Mouse (Mus musculus) hindbrain, embryonic 15.5 days (tissue): Measurements from ENCODE around the gene Hal. TPM values are rescaled to one million over a fixed set of nuclear protein-coding genes. Genes with fewer than 3 reads are reported as not detected.

ENCODE experiments used
- ATAC-seq: fragments of 200-750 bp; cut with Nextera tagmentation; 2 replicates; pipeline ENCODE4 v1.8.0; 2017; ENCODE audit warnings: low read depth, moderate number of reproducible peaks, moderate TSS enrichment; ENCODE audit not compliant: low FRiP score
- H3K27ac ChIP-seq: fragments of 300-500 bp; sonication (generic); replicated peaks from 2 replicates; pipeline ENCODE4 v1.5.1; 2015; ENCODE audit warnings: mild to moderate bottlenecking, inconsistent platforms
- H3K27me3 ChIP-seq: fragments of 300-500 bp; sonication (generic); 2 replicates; pipeline ENCODE4 v1.6.1; 2015; ENCODE audit warnings: control low read depth, inconsistent platforms
- H3K36me3 ChIP-seq: fragments of 300-500 bp; sonication (generic); 2 replicates; pipeline ENCODE4 v1.6.1; 2015; ENCODE audit warnings: control low read depth, inconsistent platforms
- H3K4me1 ChIP-seq: fragments of 300-500 bp; sonication (generic); replicated peaks from 2 replicates; pipeline ENCODE4 v1.6.1; 2015; ENCODE audit warnings: control low read depth, inconsistent platforms
- H3K4me2 ChIP-seq: fragments of 300-500 bp; sonication (generic); 2 replicates; pipeline ENCODE4 v1.6.1; 2015; ENCODE audit warnings: moderate library complexity, mild to moderate bottlenecking, inconsistent platforms
- H3K4me3 ChIP-seq: fragments of 300-500 bp; sonication (generic); 2 replicates; pipeline ENCODE4 v1.5.1; 2015; ENCODE audit warnings: mild to moderate bottlenecking, inconsistent platforms
- H3K9ac ChIP-seq: fragments of 300-500 bp; sonication (generic); 2 replicates; pipeline ENCODE4 v1.6.1; 2015; ENCODE audit warnings: inconsistent platforms
- H3K9me3 ChIP-seq: fragments of 300-500 bp; sonication (generic); 2 replicates; pipeline ENCODE4 v1.6.1; 2016; ENCODE audit warnings: control low read depth, inconsistent platforms
- WGBS: fragments of 180-500 bp; shearing (Covaris S2); methylation state at CpG from one replicate; pipeline ENCODE4 v1.1.7; 2015; 5-methylcytosine and 5-hydroxymethylcytosine counted together
- polyA plus RNA-seq: library from polyadenylated mRNA; unstranded; fragments of >200 nt; fragmentation: Nextera tagmentation; extraction: Ambion mirVana; gene quantifications from 2 replicates; pipeline ENCODE4 v1.2.1, GENCODE M21; 2015

Hal gene
- polyA plus RNA-seq, 1 experiment from 2014 or later: 0.14 TPM

DNA sequence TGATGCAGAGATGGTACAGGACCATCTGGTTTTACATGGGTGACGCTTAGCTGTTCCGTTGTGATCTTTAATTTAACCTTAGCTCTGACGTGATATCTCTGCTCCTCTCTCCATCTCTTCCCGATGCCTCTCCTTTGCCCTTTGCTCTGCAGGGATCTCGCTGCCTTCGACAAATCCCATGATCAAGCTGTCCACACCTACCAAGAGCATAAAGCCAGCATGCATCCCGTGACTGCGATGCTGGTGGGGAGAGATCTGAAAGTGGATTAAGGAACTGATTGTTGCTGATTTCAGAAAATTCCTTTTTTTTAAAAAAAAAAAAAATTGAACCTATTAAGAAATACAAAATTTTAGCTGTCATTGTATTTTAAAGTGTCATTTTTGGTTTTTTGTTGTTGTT is 4.1 kb upstream of the Hal start:
- Histone ChIP-seq H3K36me3 (peaks cover 25% of the 10 kb centered on the region), H3K9me3 (no peaks in the 10 kb centered on the region), H3K27ac (no peak overlapping the region), H3K9ac (no peak overlapping the region), H3K4me2 (no peak overlapping the region), H3K27me3 (no peaks in the 10 kb centered on the region), H3K4me3 (no peak overlapping the region), H3K4me1 (no peaks in the 10 kb centered on the region)
- WGBS: 87% methylated on average over 8 of the region's 8 CpGs
- ATAC-seq: no peak

DNA sequence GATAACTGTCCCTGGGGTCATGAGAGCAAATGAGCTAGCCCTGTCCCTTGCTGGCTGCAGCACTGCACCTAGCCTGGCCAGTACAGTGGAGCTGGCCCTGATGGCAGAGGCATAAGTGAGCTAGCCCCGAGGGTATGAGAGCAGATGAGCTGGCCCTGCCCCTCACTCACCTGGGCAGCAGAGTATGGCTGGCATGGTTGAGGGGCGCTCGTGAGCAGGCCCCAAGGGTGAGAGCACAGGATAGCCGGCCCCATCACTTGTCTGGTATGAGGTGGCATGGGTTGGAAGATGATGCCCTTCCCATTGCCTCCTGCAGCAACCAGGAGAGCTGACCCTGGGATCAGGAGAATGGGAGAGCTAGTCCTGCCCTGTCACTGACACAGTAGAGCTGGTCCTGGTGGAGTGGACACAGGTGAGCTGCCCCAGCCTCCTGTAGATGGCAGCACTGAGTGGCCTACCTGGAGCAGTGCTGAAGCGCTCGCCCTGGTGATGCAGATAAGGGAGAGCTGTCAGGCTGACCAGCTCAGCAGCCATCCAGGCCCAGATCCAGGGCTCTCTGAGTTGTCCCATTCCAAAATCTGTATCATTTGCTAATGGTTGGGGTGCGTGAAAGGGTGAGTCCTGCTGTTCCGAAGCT is 3.4 kb upstream of the Hal start:
- WGBS: 83% methylated on average over 8 of the region's 8 CpGs
- Histone ChIP-seq H3K27ac (no peak overlapping the region), H3K4me2 (no peak overlapping the region), H3K9me3 (no peaks in the 10 kb centered on the region), H3K36me3 (peaks cover 21% of the 10 kb centered on the region), H3K27me3 (no peaks in the 10 kb centered on the region), H3K9ac (no peak overlapping the region), H3K4me1 (no peaks in the 10 kb centered on the region), H3K4me3 (no peak overlapping the region)
- ATAC-seq: no peak; the same call in 1 of the 2 replicates

DNA sequence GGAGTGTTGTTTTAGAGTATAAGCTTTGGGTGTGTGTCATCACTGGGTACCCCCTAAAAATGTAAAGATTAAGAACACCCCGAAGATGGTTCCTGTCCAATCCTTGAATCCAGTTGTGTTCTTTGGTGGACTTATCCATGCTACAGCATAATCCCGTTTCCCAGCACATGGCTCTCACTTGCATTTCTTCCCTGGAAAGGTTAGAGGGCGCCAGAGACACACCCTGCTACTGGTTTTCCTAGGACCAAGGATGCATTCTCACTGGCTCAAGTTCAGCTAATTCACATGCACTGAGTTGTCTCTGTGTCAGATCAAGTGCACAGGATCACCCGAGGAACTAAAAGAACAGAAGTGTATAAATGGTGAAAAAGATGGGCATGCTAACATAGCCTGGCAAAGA is 1.9 kb upstream of the Hal start:
- 25% methylated on average over 4 of the region's 4 CpGs for WGBS
- no peaks in the 10 kb centered on the region for H3K9me3 ChIP-seq
- H3K4me1 ChIP-seq: no peaks in the 10 kb centered on the region
- no peak overlapping the region for H3K4me2 ChIP-seq
- H3K27ac ChIP-seq: no peak overlapping the region
- H3K36me3 ChIP-seq: peaks cover 10% of the 10 kb centered on the region; the same call in 1 of the 2 replicates
- no peak overlapping the region for H3K4me3 ChIP-seq
- H3K27me3 ChIP-seq: no peaks in the 10 kb centered on the region
- ATAC-seq: peak; percentile 54; the same call in 1 of the 2 replicates
- no peak overlapping the region for H3K9ac ChIP-seq

DNA sequence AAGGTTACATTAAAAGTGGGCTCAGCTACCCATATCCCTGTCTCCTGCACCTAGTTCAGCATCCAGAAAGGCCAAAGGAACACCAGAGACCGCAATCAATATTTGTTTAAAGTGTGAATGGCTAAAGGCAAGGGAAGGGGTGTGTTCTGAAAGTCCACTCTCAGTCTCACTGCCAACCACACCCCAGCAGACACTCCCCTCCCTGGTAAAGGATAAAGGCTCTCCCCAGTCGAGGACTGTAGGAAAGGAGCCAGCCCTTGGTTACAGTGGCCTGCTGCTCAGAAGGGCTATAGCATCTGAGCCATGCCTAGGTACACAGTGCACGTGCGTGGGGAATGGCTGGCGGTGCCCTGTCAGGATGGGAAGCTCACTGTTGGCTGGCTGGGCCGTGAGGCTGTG is 259 bp downstream of the Hal start:
- no peaks in the 10 kb centered on the region for H3K4me1 ChIP-seq
- H3K4me2 ChIP-seq: no peak overlapping the region
- no peaks in the 10 kb centered on the region for H3K27me3 ChIP-seq
- H3K36me3 ChIP-seq: peaks cover under 1% of the 10 kb centered on the region; the same call in 1 of the 2 replicates
- H3K4me3 ChIP-seq: no peak overlapping the region
- no peaks in the 10 kb centered on the region for H3K9me3 ChIP-seq
- peak; percentile 38; the same call in 1 of the 2 replicates for ATAC-seq
- no peak overlapping the region for H3K27ac ChIP-seq
- no peak overlapping the region for H3K9ac ChIP-seq
- WGBS: 68% methylated on average over 6 of the region's 6 CpGs

DNA sequence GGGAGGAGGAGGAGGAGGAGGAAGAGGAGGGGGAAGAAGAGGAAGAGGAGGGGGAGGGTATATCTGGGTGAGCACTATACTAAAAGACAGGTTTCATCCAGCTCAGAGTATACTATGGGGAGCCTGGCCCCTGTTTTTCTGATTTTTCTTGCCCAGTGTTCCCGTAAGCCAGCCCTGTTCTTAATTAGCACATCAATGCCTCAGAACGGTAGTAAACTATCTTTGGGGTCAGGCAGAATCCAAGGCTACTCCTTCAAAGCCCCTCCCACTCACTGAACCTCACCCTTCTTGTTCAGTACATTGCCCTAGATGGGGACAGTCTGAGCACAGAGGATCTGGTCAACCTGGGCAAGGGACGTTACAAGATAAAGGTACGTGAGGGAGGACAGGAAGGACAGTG is 1.9 kb downstream of the Hal start:
- H3K9me3 ChIP-seq: no peaks in the 10 kb centered on the region
- no peak overlapping the region for H3K4me2 ChIP-seq
- H3K4me3 ChIP-seq: no peak overlapping the region
- no peak overlapping the region for H3K9ac ChIP-seq
- 46% methylated on average over 4 of the region's 4 CpGs for WGBS
- no peaks in the 10 kb centered on the region for H3K4me1 ChIP-seq
- H3K27me3 ChIP-seq: no peaks in the 10 kb centered on the region
- ATAC-seq: no peak
- no peak overlapping the region for H3K27ac ChIP-seq
- H3K36me3 ChIP-seq: no peaks in the 10 kb centered on the region

DNA sequence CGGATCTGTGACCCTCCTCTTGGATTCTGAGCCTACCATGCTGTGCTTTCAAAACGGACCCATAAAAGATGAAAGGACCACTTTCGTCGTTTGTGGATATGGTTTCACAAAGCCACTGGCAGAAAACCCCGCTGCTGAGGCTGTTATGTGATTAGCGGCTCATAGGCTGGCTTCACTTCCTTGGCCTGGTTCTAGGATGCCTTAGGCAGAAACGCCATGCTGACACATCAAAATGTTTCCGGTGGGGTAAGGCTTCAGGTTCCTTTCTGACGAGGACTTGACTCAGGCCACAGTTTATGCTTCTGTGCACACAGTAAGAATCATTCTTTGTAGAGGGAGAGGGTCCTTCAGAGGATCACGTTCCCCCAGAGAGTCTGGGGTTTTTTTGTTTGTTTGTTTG is 12.3 kb downstream of the Hal start:
- Histone ChIP-seq H3K27me3 (no peaks in the 10 kb centered on the region), H3K4me3 (no peak overlapping the region), H3K4me2 (no peak overlapping the region), H3K9me3 (no peaks in the 10 kb centered on the region), H3K4me1 (no peaks in the 10 kb centered on the region), H3K36me3 (no peaks in the 10 kb centered on the region), H3K27ac (no peak overlapping the region), H3K9ac (no peak overlapping the region)
- ATAC-seq: no peak
- WGBS: 51% methylated on average over 10 of the region's 10 CpGs

DNA sequence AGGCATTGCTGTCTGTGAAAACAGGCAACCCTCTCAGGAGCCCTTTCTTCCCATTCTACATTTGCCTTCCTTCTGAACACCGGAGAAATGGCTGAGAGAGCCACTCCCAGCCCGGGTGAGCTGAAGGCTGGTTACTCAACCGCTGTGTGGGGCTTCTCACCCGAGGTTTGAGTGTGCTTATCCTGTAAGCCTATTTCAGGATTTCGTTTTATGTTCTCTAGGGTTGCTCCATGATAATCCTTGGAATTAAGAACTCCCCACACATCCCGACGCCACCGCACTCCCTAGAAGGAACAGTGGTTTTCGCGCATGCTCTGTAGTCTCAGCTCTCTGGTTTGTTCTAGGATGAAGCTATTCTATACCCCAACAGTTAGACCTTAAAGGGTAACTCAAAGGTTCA is 12.8 kb downstream of the Hal start:
- H3K27me3 ChIP-seq: no peaks in the 10 kb centered on the region
- no peaks in the 10 kb centered on the region for H3K4me1 ChIP-seq
- H3K4me2 ChIP-seq: no peak overlapping the region
- 82% methylated on average over 10 of the region's 10 CpGs for WGBS
- no peak overlapping the region for H3K4me3 ChIP-seq
- ATAC-seq: no peak
- no peaks in the 10 kb centered on the region for H3K9me3 ChIP-seq
- H3K9ac ChIP-seq: no peak overlapping the region
- no peaks in the 10 kb centered on the region for H3K36me3 ChIP-seq
- no peak overlapping the region for H3K27ac ChIP-seq

DNA sequence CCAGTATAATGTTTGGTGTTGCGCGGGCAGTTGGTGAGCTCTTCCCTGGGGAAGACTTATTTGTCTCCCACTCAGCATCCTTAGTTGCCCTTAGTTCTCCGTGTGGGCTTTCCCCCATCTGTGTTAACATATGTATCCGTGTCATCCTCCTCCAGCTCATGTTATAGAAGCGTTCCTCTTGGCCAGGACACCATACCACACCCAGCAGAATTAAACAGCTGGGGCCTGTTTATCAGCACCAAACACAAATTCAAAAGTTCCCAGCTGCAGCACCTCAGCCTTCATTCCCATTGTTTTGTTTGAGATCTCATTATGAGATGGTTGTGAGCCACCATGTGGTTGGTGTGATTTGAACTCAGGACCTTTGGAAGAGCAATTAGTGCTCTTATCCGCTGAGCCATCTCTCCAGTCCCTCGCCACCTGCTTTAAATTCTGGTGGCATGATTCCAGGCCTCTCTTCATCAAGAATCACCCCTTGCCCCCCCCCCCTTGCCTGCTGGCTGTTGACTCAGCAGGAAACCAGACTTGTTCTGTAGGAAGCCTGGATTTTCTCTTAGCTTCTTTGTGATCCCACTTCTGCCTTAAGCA is 19.9 kb downstream of the Hal start:
- WGBS: 66% methylated on average over 7 of the region's 7 CpGs

DNA sequence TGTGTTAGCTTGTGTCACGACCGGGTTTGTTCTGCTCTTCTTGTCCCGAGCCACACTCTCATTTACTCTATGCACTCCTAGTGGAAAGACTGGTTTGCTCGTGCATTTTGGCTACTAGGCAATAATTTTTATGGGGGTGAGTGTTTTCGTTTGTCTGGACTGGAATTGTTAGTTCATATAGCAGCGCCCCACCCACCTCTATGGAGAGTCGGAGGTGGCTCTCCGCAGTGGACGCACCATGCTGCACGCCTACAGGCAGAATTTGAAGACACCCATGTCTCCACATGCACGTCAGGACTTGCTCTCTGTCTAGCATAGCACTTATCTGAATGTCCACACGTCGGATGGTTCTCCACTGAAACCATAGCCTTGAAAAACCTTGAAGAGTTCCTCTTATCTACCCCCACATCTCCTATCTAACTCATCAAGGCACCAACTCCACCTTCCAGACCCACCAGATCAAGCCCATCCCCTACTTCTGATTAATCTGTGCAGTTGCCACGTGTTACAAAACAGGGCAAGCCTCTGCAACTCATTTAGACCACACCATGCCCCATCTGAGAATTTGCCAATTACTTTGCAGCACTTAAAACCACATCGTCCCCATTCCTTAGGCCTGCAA is 21.1 kb downstream of the Hal start:
- H3K9me3 ChIP-seq: no peaks in the 10 kb centered on the region
- no peaks in the 10 kb centered on the region for H3K4me1 ChIP-seq
- H3K27me3 ChIP-seq: no peaks in the 10 kb centered on the region
- H3K4me2 ChIP-seq: no peak overlapping the region
- no peak overlapping the region for H3K27ac ChIP-seq
- no peak overlapping the region for H3K4me3 ChIP-seq
- H3K36me3 ChIP-seq: no peaks in the 10 kb centered on the region
- 93% methylated on average over 15 of the region's 15 CpGs for WGBS
- no peak for ATAC-seq
- no peak overlapping the region for H3K9ac ChIP-seq

More for the DNA sequence above, 19.9 kb downstream of the Hal start:
- no peaks in the 10 kb centered on the region for H3K36me3 ChIP-seq
- H3K9me3 ChIP-seq: no peaks in the 10 kb centered on the region
- no peak overlapping the region for H3K27ac ChIP-seq
- H3K27me3 ChIP-seq: no peaks in the 10 kb centered on the region
- no peaks in the 10 kb centered on the region for H3K4me1 ChIP-seq
- H3K9ac ChIP-seq: no peak overlapping the region
- ATAC-seq: no peak
- no peak overlapping the region for H3K4me3 ChIP-seq
- H3K4me2 ChIP-seq: no peak overlapping the region

DNA sequence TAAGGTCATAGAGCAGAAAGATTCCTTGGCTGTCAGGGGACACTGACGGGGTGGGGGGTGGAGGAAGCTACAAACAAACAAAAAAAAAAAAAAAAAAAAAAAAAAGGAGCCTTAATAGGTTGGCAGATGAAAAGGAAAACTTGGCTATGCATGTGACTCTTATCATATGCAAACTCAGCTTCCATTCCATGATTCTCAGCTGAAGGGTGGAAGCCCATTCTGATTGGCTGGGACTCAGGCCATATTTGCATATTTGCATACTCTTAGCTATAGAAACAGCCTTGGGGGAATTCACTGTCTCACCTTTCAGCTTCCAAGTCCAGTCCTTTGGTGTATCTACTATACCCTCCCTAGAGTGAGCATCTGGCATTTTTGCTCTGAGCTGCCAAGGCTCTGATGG is 26.9 kb downstream of the Hal start:
- WGBS: 27% methylated on average over 1 of the region's 1 CpGs

DNA sequence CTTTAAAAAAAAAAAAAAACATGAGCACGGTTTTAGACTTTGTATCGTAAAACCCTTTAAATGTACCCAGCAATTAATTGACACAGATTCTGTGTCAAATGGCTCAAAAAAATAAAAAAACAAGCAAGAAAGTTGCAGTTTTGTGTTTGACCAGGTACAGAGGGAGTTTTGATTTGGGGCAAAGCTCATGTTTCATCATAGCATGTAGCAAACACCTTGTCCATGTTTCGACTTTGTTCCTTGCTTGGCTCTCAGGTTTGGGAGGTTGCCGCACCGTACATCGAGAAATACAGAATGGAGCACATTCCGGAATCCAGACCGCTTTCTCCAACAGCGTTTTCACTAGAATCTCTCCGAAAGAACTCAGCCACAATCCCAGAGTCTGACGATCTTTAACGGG is 27.4 kb downstream of the Hal start:
- H3K9me3 ChIP-seq: no peaks in the 10 kb centered on the region
- WGBS: 89% methylated on average over 12 of the region's 12 CpGs
- H3K4me1 ChIP-seq: no peaks in the 10 kb centered on the region
- H3K27me3 ChIP-seq: no peaks in the 10 kb centered on the region
- no peak overlapping the region for H3K4me3 ChIP-seq
- H3K36me3 ChIP-seq: no peaks in the 10 kb centered on the region
- no peak for ATAC-seq
- H3K4me2 ChIP-seq: no peak overlapping the region
- no peak overlapping the region for H3K9ac ChIP-seq
- H3K27ac ChIP-seq: no peak overlapping the region

More for the DNA sequence above, 26.9 kb downstream of the Hal start:
- no peak overlapping the region for H3K4me3 ChIP-seq
- H3K9me3 ChIP-seq: no peaks in the 10 kb centered on the region
- no peak overlapping the region for H3K9ac ChIP-seq
- no peak for ATAC-seq
- no peaks in the 10 kb centered on the region for H3K27me3 ChIP-seq
- H3K4me1 ChIP-seq: no peaks in the 10 kb centered on the region
- no peak overlapping the region for H3K27ac ChIP-seq
- no peaks in the 10 kb centered on the region for H3K36me3 ChIP-seq
- H3K4me2 ChIP-seq: no peak overlapping the region

DNA sequence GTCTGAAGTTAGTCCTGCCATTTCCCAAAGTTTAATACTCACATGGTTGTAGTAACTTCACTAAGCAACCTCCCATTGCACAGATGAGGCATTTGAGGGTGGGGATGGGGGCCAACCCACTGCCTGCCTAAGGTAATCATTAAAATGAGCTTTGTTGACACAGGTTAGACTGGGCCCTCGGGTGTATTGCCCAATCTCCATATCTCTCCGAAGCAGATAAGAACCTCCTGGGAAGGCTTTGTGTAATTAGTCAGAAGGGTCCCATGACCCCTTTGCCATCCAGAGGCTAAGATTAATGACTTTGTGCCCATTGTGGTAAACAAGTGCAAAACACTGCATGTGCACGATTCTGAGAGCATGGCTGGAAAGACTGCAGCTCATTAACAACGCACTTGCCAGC is 29.2 kb downstream of the Hal start:
- no peak overlapping the region for H3K4me3 ChIP-seq
- no peak overlapping the region for H3K9ac ChIP-seq
- no peaks in the 10 kb centered on the region for H3K4me1 ChIP-seq
- no peaks in the 10 kb centered on the region for H3K9me3 ChIP-seq
- H3K4me2 ChIP-seq: no peak overlapping the region
- no peaks in the 10 kb centered on the region for H3K27me3 ChIP-seq
- no peak for ATAC-seq
- H3K36me3 ChIP-seq: no peaks in the 10 kb centered on the region
- no peak overlapping the region for H3K27ac ChIP-seq
- 42% methylated on average over 4 of the region's 4 CpGs for WGBS
